Mouse (Mus musculus): Measurements from ENCODE around the gene Ccdc32. TPM values are rescaled to one million over a fixed set of nuclear protein-coding genes. Genes with fewer than 3 reads are reported as not detected.

Ccdc32 gene
- total RNA-seq, 1 experiment from 2014 or later: 10.9 TPM

- no peak for ATAC-seq (ENCODE audit: extremely low read depth, insufficient number of reproducible peaks, low FRiP score, poor library complexity, severe bottlenecking)
These were observed 59.5 kb downstream of the Ccdc32 start for GRCm38 (mm10) chr2:118969585-118970147.

Other genes with a start within 250 kb of the Ccdc32 start
- gene Disp2, start 249.7 kb downstream of the Ccdc32 start, total RNA-seq (2017): not detected in 2 replicates
- 10.7 and 13.2 TPM in 2 replicates for gene Knstrn, start 215.4 kb downstream of the Ccdc32 start, total RNA-seq (2017)
- gene Ivd, start 167.4 kb downstream of the Ccdc32 start, total RNA-seq (2017): 36.6 and 47.0 TPM in 2 replicates
- gene Bahd1, start 129.0 kb downstream of the Ccdc32 start, total RNA-seq (2017): 15.2 and 16.2 TPM in 2 replicates
- 0.81 and 2.2 TPM in 2 replicates for gene Chst14, start 102.9 kb downstream of the Ccdc32 start, total RNA-seq (2017)
- 5.9 and 7.4 TPM in 2 replicates for gene Rpusd2, start 5.4 kb upstream of the Ccdc32 start, total RNA-seq (2017)
- gene Knl1, start 17.7 kb upstream of the Ccdc32 start, total RNA-seq (2017): 4.3 and 4.7 TPM in 2 replicates
- 1.4 and 4.2 TPM in 2 replicates for gene Rad51, start 83.4 kb upstream of the Ccdc32 start, total RNA-seq (2017)
- 19.0 and 21.6 TPM in 2 replicates for gene Rmdn3, start 127.6 kb upstream of the Ccdc32 start, total RNA-seq (2017)
- gene Gchfr, start 138.4 kb upstream of the Ccdc32 start, total RNA-seq (2017): 0.70 TPM in 1 of 2 replicates, not detected in the other
- gene Gm14137, start 145.1 kb upstream of the Ccdc32 start, total RNA-seq (2017): 0.98 and 1.0 TPM in 2 replicates
- 41.5 and 46.1 TPM in 2 replicates for gene Zfyve19, start 179.2 kb upstream of the Ccdc32 start, total RNA-seq (2017)
- gene Dnajc17, start 179.4 kb upstream of the Ccdc32 start, total RNA-seq (2017): 33.6 and 37.8 TPM in 2 replicates
- gene Ppp1r14d, start 200.5 kb upstream of the Ccdc32 start, total RNA-seq (2017): not detected in 2 replicates
- gene Spint1, start 208.0 kb upstream of the Ccdc32 start, total RNA-seq (2017): not detected in 2 replicates
- gene Rhov, start 241.9 kb upstream of the Ccdc32 start, total RNA-seq (2017): 2.7 and 3.1 TPM in 2 replicates